Mouse (Mus musculus) stomach, embryonic 14.5 days (tissue): Measurements from ENCODE around the gene Ednra. TPM values are rescaled to one million over a fixed set of nuclear protein-coding genes. Genes with fewer than 3 reads are reported as not detected.

Experiments used
- ATAC-seq: fragments of 200-750 bp; cut with Nextera tagmentation; 2 replicates; pipeline ENCODE4 v1.8.0; 2017; ENCODE audit warnings: low read depth, moderate TSS enrichment; ENCODE audit not compliant: insufficient number of reproducible peaks, insufficient read depth, low FRiP score
- H3K27ac ChIP-seq: fragments of 300-500 bp; sonication (generic); 2 replicates; pipeline ENCODE4 v1.5.1; 2014; ENCODE audit warnings: mild to moderate bottlenecking, low read length, moderate library complexity, mixed read lengths
- H3K27me3 ChIP-seq: fragments of 300-500 bp; sonication (generic); 2 replicates; pipeline ENCODE4 v1.6.1; 2014; ENCODE audit warnings: low read length, control low read depth, mixed read lengths; ENCODE audit not compliant: control insufficient read depth, insufficient read depth
- H3K36me3 ChIP-seq: fragments of 300-500 bp; sonication (generic); 2 replicates; pipeline ENCODE4 v1.6.1; 2014; ENCODE audit warnings: mild to moderate bottlenecking, control low read depth, low read length, moderate library complexity, mixed read lengths; ENCODE audit not compliant: control insufficient read depth, insufficient read depth
- H3K4me1 ChIP-seq: fragments of 300-500 bp; sonication (generic); 2 replicates; pipeline ENCODE4 v1.6.1; 2014; ENCODE audit warnings: low read length, control low read depth, mixed read lengths; ENCODE audit not compliant: control insufficient read depth, insufficient read depth
- H3K4me2 ChIP-seq: fragments of 300-500 bp; sonication (generic); replicated peaks from 2 replicates; pipeline ENCODE4 v1.6.1; 2014; ENCODE audit warnings: low read depth, low read length, control low read depth
- H3K4me3 ChIP-seq: fragments of 300-500 bp; sonication (generic); 2 replicates; pipeline ENCODE4 v1.5.1; 2014; ENCODE audit warnings: low read depth, low read length, control low read depth
- H3K9ac ChIP-seq: fragments of 300-500 bp; sonication (generic); replicated peaks from 2 replicates; pipeline ENCODE4 v1.6.1; 2014; ENCODE audit warnings: low read depth, mild to moderate bottlenecking, control low read depth, low read length, moderate library complexity, mixed read lengths
- H3K9me3 ChIP-seq: fragments of 300-500 bp; sonication (generic); 2 replicates; pipeline ENCODE4 v1.6.1; 2016; ENCODE audit warnings: low read depth, low read length, control low read depth; ENCODE audit not compliant: control insufficient read depth
- WGBS: fragments of 180-500 bp; shearing (Covaris S2); extraction: QIAGEN DNeasy Blood & Tissue Kit; methylation state at CpG from one replicate; pipeline ENCODE4 v1.1.7; 2014; 5-methylcytosine and 5-hydroxymethylcytosine counted together
- polyA plus RNA-seq: library from polyadenylated mRNA; unstranded; fragments of >200 nt; fragmentation: Nextera tagmentation; extraction: Ambion mirVana; gene quantifications from 2 replicates; pipeline ENCODE4 v1.2.1, GENCODE M21; 2014

The Ednra gene
- polyA plus RNA-seq, 1 experiment from 2014 or later: 42.1 TPM

DNA sequence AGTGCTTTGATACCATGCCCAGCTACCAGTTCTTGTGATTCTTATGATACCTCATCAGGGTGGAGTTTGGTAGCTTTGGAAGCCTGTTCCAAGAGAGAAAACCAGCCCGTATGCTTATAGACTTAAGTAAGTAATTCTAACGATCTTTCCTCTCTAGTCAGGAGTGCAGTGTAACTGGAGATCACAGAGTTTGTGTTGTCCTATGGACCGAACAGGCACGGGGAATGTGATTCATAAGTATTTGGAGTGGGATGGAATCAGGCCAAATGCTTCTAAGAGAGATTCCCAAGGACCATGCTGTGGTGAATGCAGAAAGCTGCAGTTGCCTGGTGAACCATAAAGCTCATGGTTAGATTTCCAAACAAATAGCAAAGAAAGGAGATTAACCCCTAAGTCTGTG is 31.2 kb upstream of the Ednra start:
- 31% methylated on average over 4 of the region's 4 CpGs for WGBS
- H3K4me3 ChIP-seq: no peak overlapping the region
- H3K9me3 ChIP-seq: no peaks in the 10 kb centered on the region
- no peak for ATAC-seq
- H3K27me3 ChIP-seq: no peaks in the 10 kb centered on the region
- H3K4me1 ChIP-seq: 0 out of 2 replicates have a peak, but pooled peaks cover 3% of the 10 kb centered on the region
- H3K27ac ChIP-seq: no peak overlapping the region
- no peak overlapping the region for H3K4me2 ChIP-seq
- no peaks in the 10 kb centered on the region for H3K36me3 ChIP-seq
- no peak overlapping the region for H3K9ac ChIP-seq

GRCm38 (mm10) chr8:77753796-77754195 is 29.5 kb upstream of the Ednra start:
- ATAC-seq: no peak
- no peak overlapping the region for H3K9ac ChIP-seq
- H3K4me1 ChIP-seq: 0 out of 2 replicates have a peak, but pooled peaks cover 3% of the 10 kb centered on the region
- no peak overlapping the region for H3K27ac ChIP-seq
- WGBS: 88% methylated on average over 5 of the region's 5 CpGs
- H3K27me3 ChIP-seq: no peaks in the 10 kb centered on the region
- H3K9me3 ChIP-seq: no peaks in the 10 kb centered on the region
- no peak overlapping the region for H3K4me3 ChIP-seq
- H3K4me2 ChIP-seq: no peak overlapping the region
- no peaks in the 10 kb centered on the region for H3K36me3 ChIP-seq

GRCm38 (mm10) chr8:77752041-77752440 is 27.8 kb upstream of the Ednra start:
- no peak for ATAC-seq
- H3K27ac ChIP-seq: no peak overlapping the region
- no peak overlapping the region for H3K4me3 ChIP-seq
- H3K36me3 ChIP-seq: no peaks in the 10 kb centered on the region
- 70% methylated on average over 3 of the region's 3 CpGs for WGBS
- no peak overlapping the region for H3K4me2 ChIP-seq
- H3K9me3 ChIP-seq: no peaks in the 10 kb centered on the region
- H3K4me1 ChIP-seq: 0 out of 2 replicates have a peak, but pooled peaks cover 3% of the 10 kb centered on the region
- H3K27me3 ChIP-seq: no peaks in the 10 kb centered on the region
- no peak overlapping the region for H3K9ac ChIP-seq

- Histone ChIP-seq H3K9ac (no peak overlapping the region), H3K4me3 (no peak overlapping the region), H3K4me2 (no peak overlapping the region), H3K9me3 (no peaks in the 10 kb centered on the region), H3K4me1 (no peaks in the 10 kb centered on the region), H3K27ac (no peak overlapping the region), H3K36me3 (no peaks in the 10 kb centered on the region), H3K27me3 (no peaks in the 10 kb centered on the region)
- WGBS: 62% methylated on average over 4 of the region's 4 CpGs
- no peak for ATAC-seq
Measured at GRCm38 (mm10) chr8:77750407-77750806, 26.1 kb upstream of the Ednra start.

GRCm38 (mm10) chr8:77744476-77744875 is 20.2 kb upstream of the Ednra start:
- no peaks in the 10 kb centered on the region for H3K36me3 ChIP-seq
- no peak for ATAC-seq
- no peak overlapping the region for H3K4me3 ChIP-seq
- no peak overlapping the region for H3K27ac ChIP-seq
- no peak overlapping the region for H3K9ac ChIP-seq
- WGBS: 78% methylated on average over 3 of the region's 3 CpGs
- H3K27me3 ChIP-seq: no peaks in the 10 kb centered on the region
- no peaks in the 10 kb centered on the region for H3K4me1 ChIP-seq
- no peak overlapping the region for H3K4me2 ChIP-seq
- no peaks in the 10 kb centered on the region for H3K9me3 ChIP-seq

- 21% methylated on average over 3 of the region's 3 CpGs for WGBS
Measured at GRCm38 (mm10) chr8:77742395-77742794, 18.1 kb upstream of the Ednra start.

GRCm38 (mm10) chr8:77741050-77741777 is 16.9 kb upstream of the Ednra start:
- H3K9me3 ChIP-seq: no peaks in the 10 kb centered on the region
- H3K4me3 ChIP-seq: no peak overlapping the region
- H3K27me3 ChIP-seq: no peaks in the 10 kb centered on the region
- no peak for ATAC-seq
- no peak overlapping the region for H3K9ac ChIP-seq
- H3K36me3 ChIP-seq: no peaks in the 10 kb centered on the region
- H3K4me2 ChIP-seq: no peak overlapping the region
- no peaks in the 10 kb centered on the region for H3K4me1 ChIP-seq
- 88% methylated on average over 6 of the region's 6 CpGs for WGBS
- no peak overlapping the region for H3K27ac ChIP-seq

More at GRCm38 (mm10) chr8:77742395-77742794, 18.1 kb upstream of the Ednra start:
- Histone ChIP-seq H3K9ac (no peak overlapping the region), H3K4me1 (no peaks in the 10 kb centered on the region), H3K4me2 (no peak overlapping the region), H3K27ac (no peak overlapping the region), H3K36me3 (no peaks in the 10 kb centered on the region), H3K4me3 (no peak overlapping the region), H3K9me3 (no peaks in the 10 kb centered on the region), H3K27me3 (no peaks in the 10 kb centered on the region)
- no peak for ATAC-seq

DNA sequence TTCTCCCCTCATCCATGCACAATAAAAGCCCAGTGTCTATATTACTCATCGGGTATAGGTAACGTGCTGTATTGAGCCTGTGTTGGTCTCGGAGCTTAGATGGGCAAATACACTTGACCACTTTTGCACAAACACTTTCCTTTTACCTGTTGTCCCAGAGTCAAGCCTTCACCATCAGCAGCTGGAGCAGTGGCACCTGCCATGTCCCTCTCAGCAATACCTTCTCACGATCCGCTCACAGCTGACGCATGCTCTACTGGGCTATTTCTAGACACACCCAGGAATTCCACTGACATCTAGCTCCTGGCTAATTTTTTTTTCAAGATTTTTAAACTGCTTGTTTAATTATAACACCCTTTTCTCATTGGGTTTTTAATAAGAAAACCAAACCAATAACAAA is 14.2 kb upstream of the Ednra start:
- H3K4me2 ChIP-seq: no peak overlapping the region
- H3K9ac ChIP-seq: no peak overlapping the region
- no peaks in the 10 kb centered on the region for H3K4me1 ChIP-seq
- no peaks in the 10 kb centered on the region for H3K27me3 ChIP-seq
- no peaks in the 10 kb centered on the region for H3K9me3 ChIP-seq
- H3K27ac ChIP-seq: no peak overlapping the region
- WGBS: 87% methylated on average over 6 of the region's 6 CpGs
- no peak for ATAC-seq
- H3K4me3 ChIP-seq: no peak overlapping the region
- no peaks in the 10 kb centered on the region for H3K36me3 ChIP-seq

- ATAC-seq: no peak
- Histone ChIP-seq H3K27ac (no peak overlapping the region), H3K9me3 (no peaks in the 10 kb centered on the region; the same call in 1 of the 2 replicates), H3K9ac (no peak overlapping the region), H3K36me3 (no peaks in the 10 kb centered on the region), H3K27me3 (no peaks in the 10 kb centered on the region), H3K4me2 (no peak overlapping the region), H3K4me1 (no peaks in the 10 kb centered on the region), H3K4me3 (no peak overlapping the region)
- 66% methylated on average over 9 of the region's 9 CpGs for WGBS
Measured at GRCm38 (mm10) chr8:77737327-77737726, 13.1 kb upstream of the Ednra start.
